Mouse (Mus musculus) heart, postnatal 0 days (tissue): ENCODE data around the gene Bicdl2.

Experiments used
- CTCF ChIP-seq: IDR thresholded peaks from 2 replicates; pipeline ENCODE4 v1.5.1; 2016; ENCODE audit warnings: antibody characterized with exemption, control low read depth, low read depth
- EP300 ChIP-seq: IDR thresholded peaks from 2 replicates; pipeline ENCODE4 v1.6.1; 2016; ENCODE audit warnings: antibody characterized with exemption, low read depth

DNA sequence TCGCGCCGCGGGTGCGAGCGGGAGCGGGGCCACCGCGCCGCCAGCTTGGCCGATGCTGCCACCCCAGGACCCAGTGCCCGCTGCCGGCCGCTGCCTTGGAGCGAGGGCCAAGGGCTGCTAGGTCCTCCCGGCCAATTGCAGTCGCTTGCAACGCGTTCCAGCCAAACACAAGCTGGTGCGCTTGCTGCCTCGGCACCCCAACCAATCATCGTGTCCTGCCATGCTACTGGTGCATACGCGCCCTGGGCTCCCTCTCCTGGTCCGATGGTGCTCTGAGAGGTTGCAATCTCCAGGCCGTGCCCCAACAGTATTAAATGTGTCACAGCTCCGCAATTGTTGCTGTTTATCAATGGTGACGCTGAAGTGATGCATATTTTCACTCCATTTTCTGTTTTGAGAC, 39.8 kb downstream of the Bicdl2 start:
- TF ChIP-seq CTCF (peak; percentile 84), EP300 (no peak)
